Mouse (Mus musculus): ENCODE measurements around the gene Btaf1.

Gene Btaf1

DNA sequence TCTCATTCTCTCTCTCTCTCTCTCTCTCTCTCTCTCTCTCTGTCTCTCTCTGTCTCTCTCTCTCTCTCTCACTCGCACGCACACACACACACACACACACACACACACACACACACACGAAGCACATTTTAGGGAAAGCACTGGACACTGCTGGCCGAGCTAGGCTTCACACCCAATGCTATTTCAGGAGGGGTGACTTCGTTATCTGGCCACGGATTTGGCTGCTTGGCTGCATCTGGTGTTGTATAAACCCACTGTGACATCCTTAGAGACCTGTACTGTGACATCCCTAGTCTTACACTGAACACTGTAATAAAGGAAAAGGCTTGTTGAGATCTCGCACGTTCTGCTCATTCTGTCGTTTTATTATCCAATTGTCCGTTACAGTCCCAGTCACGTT lies 95.1 kb downstream of the Btaf1 start:
- in situ Hi-C loops (cut with MboI, MseI): no loop called here

DNA sequence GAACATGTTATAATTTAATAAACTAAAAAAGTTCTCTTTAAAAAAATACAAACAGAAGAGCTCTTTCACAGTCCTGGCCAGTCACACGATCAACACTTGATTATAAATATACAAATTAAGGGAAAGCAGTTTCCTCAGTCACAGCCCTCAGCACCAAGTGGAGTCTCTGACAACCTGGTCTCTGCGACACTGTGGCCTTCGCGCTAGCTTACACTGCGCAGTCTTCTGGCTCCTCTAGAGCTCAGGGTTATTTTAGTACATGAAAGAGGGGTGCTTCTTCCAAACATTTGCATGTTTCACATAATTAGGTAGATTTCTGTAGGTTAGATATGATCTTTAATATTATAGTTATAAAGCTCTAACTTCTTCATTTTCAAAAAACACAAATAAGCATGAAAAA lies 96.3 kb downstream of the Btaf1 start:
- in situ Hi-C loops (cut with MboI, MseI): no loop called here

DNA sequence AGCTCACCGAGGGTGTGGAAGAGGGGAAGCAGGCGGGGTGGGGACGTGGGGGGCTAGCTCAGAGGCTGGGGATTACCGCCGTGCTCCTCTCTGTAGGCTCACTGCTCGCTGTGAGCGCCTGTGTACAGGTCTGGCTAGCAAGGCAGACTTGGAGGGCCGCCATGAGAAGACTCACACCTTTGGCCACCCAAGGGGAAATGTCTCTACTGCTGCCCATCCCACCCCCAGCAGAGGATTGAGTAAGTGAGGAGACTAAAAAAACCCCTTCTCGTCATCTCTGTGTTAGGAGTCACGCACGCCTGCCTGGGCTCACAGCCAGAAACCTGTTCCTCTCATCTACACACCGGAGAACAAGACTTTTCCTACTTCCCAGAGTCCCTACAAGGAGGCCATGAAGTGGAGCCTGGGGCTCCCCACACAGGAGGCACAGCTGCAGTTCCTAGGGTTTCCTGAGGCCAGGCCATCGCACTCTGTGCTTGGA lies 100.0 kb downstream of the Btaf1 start:
- in situ Hi-C loops (cut with MboI, MseI): no loop called here

DNA sequence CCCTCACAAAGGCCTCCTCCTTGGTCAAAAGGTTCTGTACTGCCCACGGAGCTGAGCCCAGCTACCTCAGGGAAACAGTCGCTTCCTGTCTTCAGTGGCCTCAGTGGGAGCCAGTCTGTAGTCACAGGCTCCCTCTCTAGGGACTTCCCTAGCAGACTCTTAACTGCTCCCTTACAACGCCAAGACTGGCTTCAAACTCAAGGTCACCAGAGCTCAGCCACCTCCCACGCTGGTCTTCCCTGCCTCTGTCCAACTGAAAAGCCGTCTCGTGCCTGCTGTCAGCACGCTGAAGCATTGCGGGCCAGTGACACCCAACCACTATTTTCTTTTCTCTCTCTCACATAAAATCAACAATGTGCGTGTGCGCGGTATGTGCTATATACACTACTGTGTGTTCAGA lies 100.5 kb downstream of the Btaf1 start:
- in situ Hi-C loops (cut with MboI, MseI): no loop called here

DNA sequence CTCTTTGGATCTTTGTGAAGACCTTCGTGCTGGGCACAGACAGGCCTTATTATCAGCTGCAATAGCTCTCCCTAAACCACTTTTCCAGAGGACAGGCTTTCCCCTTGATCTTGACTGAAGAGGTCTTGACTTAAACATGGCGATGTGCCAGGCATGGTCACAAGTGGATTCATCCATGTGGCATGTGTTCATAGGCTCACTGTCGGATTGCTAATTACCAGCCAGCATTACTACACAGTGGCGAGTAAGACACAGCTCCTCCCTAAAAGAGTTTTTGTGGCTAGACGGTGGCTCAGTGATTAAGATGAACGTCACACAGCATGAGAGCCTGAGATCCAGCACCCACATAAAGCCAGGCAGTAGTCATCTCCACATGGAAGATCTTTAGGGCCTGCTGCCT lies 103.9 kb downstream of the Btaf1 start:
- in situ Hi-C loops (cut with MboI, MseI): no loop called here

DNA sequence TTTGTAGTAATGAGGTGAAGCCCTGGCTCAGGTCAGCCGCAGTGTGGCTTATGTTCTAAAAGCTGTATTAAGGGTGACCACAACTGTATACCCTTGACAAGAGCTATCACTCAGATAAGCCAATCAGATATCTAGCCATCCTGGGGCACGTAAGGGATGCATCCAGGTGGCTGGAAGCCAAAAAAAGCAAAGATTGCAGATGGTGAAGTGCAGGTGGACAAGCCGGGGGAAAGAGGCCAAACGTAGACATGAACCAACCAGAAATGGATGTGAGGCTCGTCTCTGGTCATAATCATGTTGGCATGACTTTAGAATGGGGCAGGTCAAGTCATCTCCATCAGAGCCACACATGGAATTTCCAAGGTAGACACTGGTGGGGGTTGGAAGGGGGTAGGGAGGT lies 105.6 kb downstream of the Btaf1 start:
- in situ Hi-C loops (cut with MboI, MseI): no loop called here

DNA sequence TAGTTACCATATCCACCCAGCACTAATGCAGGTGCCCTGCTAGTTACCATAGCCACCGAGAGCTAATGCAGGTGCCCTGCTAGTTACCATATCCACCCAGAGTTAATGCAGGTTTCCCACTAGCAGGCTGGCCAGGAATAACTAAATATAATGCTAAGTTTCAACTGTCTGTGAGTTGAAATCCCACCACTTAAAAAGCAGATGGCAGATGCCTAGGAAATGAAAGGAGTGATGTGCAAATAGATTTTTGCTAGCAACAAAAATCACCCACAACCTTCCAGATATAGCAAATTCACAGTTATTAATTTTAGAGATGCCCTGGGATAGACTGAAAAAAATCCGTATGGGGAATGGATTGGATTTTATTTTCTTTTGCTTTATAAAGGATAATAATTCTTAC lies 106.5 kb downstream of the Btaf1 start:
- in situ Hi-C loops (cut with MboI, MseI): no loop called here

DNA sequence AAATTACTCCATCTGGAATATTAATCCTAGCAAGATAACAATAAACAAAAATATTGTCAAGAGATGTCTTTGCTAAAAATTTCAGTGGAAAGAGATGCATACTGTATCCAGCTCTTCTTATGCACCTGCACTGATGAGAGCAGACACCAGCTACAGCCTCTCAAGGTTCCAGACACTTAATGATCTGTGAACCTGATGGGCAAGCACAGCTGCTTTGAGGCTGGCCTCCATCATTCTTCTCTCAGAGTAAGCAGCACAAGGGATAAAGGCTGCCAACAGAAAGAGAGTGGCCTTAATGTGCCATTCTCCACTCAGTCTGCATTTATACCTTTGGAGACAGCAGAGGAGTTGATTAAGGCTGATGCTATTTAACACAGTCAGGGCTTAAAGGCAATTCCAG lies 115.0 kb downstream of the Btaf1 start:
- in situ Hi-C loops (cut with MboI, MseI): no loop called here

DNA sequence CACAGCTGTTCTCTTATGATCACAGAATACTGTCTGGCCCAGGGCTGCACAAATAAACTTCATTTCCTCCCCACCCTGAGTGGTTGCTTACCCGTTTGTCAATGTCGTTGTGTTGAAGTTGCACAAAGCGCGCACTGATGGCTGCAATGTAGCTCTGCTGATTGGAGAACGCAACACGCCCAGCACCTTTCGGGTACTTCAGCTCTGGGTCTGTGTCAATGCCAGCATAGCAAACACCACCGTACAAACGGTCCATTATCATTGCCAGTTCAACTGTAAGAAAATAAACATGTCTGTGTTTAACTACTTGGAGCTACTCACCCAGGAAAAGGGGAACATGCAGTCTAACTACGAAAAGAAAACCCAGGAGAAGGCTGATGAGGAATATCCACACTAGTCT lies 118.6 kb downstream of the Btaf1 start:
- in situ Hi-C loops (cut with MboI, MseI): no loop called here

DNA sequence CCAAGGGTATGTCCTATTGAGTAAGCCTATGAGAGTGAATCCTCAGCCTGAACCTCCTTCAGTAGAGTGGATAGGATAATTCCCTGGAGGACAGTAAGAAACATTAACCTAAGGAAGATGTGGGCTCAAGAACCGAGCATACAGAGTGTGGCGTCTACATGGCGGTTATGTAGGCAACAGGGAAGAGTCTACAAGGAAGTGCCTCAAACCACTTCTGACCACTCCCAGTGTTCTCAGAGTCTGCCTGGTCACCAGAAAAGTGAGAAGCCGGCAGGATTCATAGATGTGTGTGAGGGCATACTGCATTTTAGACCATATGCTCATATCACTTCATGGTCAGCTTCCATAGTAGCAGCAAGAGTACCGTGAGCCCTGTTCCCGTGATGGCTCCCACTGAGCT lies 122.6 kb downstream of the Btaf1 start:
- in situ Hi-C loops (cut with MboI, MseI): no loop called here

DNA sequence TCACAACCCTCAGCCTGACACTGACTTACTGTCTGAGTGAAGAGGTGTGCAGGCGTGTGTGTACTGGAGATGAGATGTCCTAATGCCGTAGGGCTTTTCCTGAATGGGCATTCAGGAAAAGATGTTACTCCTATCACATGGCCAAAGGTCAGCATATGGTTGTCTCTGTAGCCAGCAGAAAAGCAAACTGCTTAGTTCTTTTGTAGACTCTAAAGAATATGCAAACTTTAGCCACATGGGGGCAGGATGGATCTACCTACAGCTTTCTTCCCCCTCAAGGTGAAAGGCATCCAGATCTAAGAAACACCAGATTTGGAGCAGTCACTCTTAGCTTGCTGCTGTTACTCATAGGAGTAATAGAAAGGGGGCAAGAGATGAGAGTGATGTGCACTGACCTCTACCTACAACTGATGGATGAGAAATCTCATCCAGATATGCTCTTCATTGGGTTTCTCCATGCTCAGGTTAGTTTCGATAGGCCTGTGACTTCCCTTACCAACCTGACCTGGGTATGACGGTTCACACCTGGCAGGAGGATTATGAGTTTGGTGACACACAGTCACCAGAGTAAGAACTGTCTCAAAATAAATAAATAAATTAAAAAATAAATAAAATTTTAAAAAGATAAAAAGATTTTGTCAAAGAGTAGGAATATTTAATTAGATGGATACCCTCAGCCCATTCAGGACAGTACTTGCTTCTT lies 124.9 kb downstream of the Btaf1 start:
- in situ Hi-C loops (cut with MboI, MseI): loop anchor here (5.0 kb wide), 1 partner anchor 212 kb away; no protein-coding TSS in a partner anchor

DNA sequence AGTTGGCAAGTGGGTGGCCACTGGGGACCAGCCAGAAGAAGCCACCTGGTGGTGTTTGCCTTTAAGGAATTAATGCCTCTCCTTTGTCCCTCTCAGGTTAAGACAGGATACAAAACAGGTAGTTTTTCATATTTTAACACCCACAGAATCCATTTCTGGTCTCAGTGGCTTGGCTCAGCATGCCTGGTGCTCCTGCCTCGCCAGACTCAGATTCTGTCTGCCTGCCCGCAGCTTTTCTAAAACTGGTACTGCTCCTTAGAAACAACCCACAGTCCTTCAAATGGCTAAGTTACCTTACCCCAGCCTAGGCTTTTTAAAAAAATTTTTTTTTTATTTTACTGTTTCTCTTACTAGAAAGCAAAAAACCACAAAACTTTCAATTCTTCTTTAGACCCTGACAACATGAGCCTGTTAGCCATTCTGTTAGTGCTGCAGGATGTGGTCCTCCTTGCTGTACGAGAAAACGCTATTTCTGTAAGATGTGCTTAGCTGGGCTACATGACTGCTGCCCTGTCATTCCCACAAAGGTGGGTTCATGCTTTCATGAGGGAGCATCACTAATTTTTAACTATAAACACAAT lies 130.2 kb downstream of the Btaf1 start:
- in situ Hi-C loops (cut with MboI, MseI): no loop called here

DNA sequence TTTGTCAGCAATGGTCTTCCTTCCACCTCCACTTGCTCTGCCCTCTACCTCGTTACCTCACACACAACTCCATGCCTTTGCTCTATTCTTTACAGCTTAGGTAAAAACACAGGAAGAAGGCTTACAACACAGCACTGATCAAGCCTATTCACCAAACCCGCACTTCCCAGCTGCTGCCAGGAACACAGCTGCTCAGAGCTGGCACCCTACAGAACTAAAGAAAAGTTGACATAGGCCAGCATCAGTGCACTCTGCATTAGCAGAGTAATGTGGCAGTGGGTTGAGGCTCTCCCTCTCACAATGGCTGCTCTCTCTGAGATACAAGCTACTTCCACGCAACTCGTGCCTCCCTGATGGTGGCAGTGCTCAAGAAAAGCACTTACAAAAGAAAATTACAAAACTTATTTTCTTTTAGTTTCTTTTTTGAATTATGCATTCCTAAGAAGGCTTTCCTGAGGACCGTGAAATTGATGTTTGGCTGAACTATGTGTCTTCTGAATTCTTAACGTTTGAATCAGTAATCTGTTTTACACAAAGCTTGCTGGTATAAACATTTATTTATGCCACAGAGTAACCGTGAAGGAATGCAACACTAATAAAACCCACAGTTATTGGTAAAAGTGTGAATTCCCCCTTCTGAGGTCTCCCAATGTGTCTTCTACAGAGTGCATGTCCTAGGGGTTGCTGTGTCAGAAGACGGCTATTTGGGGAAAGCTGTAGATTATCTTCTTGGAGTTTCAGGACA lies 131.5 kb downstream of the Btaf1 start:
- in situ Hi-C loops (cut with MboI, MseI): no loop called here

DNA sequence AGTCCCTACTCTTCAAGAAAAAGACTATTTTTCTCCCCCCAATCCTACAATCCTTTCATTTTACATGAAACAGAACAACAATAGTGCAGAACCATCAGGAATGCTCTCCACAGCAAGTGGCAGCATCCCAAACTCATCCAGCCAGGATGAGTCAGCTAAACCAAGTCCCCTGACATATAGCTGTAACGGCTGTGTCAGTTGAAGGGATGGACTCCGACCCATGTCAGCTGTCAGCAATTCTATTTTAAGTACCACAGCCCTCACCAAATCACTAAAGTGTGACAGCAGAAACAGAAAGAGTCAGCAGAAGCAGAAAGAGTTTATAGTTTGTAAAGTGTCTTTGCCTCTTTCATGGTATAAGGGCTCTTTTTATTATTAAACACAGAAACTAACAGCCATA lies 133.7 kb downstream of the Btaf1 start:
- in situ Hi-C loops (cut with MboI, MseI): no loop called here

DNA sequence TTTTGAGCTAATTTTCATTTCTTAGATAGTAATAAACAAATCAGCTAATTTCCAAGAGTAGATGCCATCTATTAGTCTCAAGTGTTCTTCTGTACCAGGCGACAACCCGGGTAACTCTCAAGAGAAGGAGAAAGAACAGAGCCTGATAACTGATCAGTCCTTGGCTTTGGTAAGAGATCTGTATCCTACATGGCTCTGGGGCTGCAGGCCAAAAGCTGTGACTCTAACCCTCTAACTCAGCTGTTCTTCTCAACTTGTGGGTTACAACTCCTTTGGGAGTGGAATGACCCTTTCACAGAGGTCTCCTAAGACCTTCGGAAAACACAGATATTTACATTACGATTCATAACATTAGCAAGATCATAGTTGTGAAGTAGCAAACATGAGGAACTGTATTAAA lies 134.2 kb downstream of the Btaf1 start:
- in situ Hi-C loops (cut with MboI, MseI): no loop called here
